In the genomic region with DNA sequence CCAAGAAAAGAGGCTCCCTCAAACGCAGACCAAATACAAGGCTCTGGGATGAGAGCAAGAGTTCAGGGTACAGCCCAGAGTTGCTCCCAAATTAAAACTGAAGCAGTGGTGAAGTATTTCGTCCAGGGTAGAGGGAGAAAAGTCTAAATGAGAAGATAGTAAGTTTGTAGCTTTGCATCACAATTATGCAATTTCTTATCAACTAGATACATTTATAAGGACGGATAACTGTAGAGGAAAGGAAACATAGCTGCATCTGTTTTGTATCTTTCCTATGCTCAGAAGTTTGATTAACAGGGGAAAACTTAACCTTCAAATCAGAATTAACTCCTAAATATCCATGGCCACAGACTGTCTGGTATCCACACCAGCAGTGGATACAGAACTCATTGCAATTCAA, we compare ENCODE assay signal across 11 mouse cellular contexts. TPM values are rescaled to one million over a fixed set of nuclear protein-coding genes. Genes with fewer than 3 reads are reported as not detected.
DNase-seq lines count a peak whose midpoint lies in the region; ATAC-seq and TF ChIP-seq lines count a peak whose summit lies in the region.
"Had no signal": no experiment of that assay in that cellular context is flagged by ENCODE, and none has a peak within 500 bp of the region (broad histone marks: within the 10 kb centered on the region; RNA-seq: fewer than 3 reads in every experiment).

No protein-coding gene starts in this region.

- peak overlapping the region; percentile 46 for H3K27ac ChIP-seq in heart, embryonic 12.5 days (ENCODE audit: poor library complexity, severe bottlenecking)
- peak overlapping the region; percentile 55; the same call in 1 of the 2 replicates for H3K27ac ChIP-seq in lung, embryonic 14.5 days (ENCODE audit: low read depth)
- peak overlapping the region; percentile 72 for H3K27ac ChIP-seq in intestine, embryonic 16.5 days (ENCODE audit: low read length)
- H3K27ac ChIP-seq in stomach, embryonic 14.5 days (ENCODE audit: low read length) = peak overlapping the region; percentile 77
- H3K27ac ChIP-seq in midbrain, embryonic 14.5 days (replicated peaks; ENCODE audit: low read depth, low read length) = no peak overlapping the region
- H3K27ac ChIP-seq: midbrain, embryonic 13.5 days had no signal

- WGBS in heart, embryonic 12.5 days = 37% methylated on average over 3 of the region's 3 CpGs
- WGBS in lung, embryonic 14.5 days = 46% methylated on average over 3 of the region's 3 CpGs
- 32% methylated on average over 3 of the region's 3 CpGs for WGBS in lung, adult 2 months
- WGBS in intestine, embryonic 16.5 days = 47% methylated on average over 3 of the region's 3 CpGs
- WGBS in stomach, embryonic 14.5 days = 39% methylated on average over 3 of the region's 3 CpGs
- WGBS in midbrain, embryonic 14.5 days = 67% methylated on average over 3 of the region's 3 CpGs

- TF ChIP-seq POLR2A in lung, adult 2 months (IDR thresholded peaks at IDR 0.05; ENCODE audit: borderline replicate concordance, extremely low read depth, low read depth, low read length) = no peak

- no peaks in the 10 kb centered on the region for H3K9me3 ChIP-seq in heart, embryonic 12.5 days (replicated peaks)
- H3K9me3 ChIP-seq in lung, embryonic 14.5 days (ENCODE audit: low read depth, low read length) = no peaks in the 10 kb centered on the region
- H3K9me3 ChIP-seq in intestine, embryonic 16.5 days (ENCODE audit: control insufficient read depth, low read length) = no peaks in the 10 kb centered on the region
- no peaks in the 10 kb centered on the region for H3K9me3 ChIP-seq in stomach, embryonic 14.5 days (ENCODE audit: control insufficient read depth, low read depth, low read length)
- H3K9me3 ChIP-seq in midbrain, embryonic 14.5 days (ENCODE audit: control insufficient read depth, low read length) = no peaks in the 10 kb centered on the region
- H3K9me3 ChIP-seq: midbrain, embryonic 13.5 days had no signal

- peaks cover 6% of the 10 kb centered on the region; the same call in 1 of the 2 replicates for H3K27me3 ChIP-seq in heart, embryonic 12.5 days (replicated peaks)
- H3K27me3 ChIP-seq in lung, embryonic 14.5 days (ENCODE audit: insufficient read depth, low read length) = no peaks in the 10 kb centered on the region
- no peaks in the 10 kb centered on the region for H3K27me3 ChIP-seq in intestine, embryonic 16.5 days (replicated peaks; ENCODE audit: control insufficient read depth, insufficient read depth, low read length)
- H3K27me3 ChIP-seq in stomach, embryonic 14.5 days (ENCODE audit: control insufficient read depth, insufficient read depth, low read length) = no peaks in the 10 kb centered on the region
- no peaks in the 10 kb centered on the region for H3K27me3 ChIP-seq in midbrain, embryonic 14.5 days (ENCODE audit: control insufficient read depth, insufficient read depth, low read length)
- H3K27me3 ChIP-seq: midbrain, embryonic 13.5 days had no signal

- H3K4me3 ChIP-seq in heart, embryonic 12.5 days = no peak overlapping the region
- no peak overlapping the region for H3K4me3 ChIP-seq in lung, embryonic 14.5 days (ENCODE audit: low read depth, low read length)
- H3K4me3 ChIP-seq in lung, adult 2 months (replicated peaks; ENCODE audit: extremely low read depth, low read depth, low read length) = no peak overlapping the region
- no peak overlapping the region for H3K4me3 ChIP-seq in intestine, embryonic 16.5 days (ENCODE audit: low read length)
- no peak overlapping the region for H3K4me3 ChIP-seq in stomach, embryonic 14.5 days (ENCODE audit: low read depth, low read length)
- no peak overlapping the region for H3K4me3 ChIP-seq in midbrain, embryonic 14.5 days (replicated peaks; ENCODE audit: low read depth, low read length)
- H3K4me3 ChIP-seq: midbrain, embryonic 13.5 days had no signal

- no peak for DNase-seq in heart, adult 11 months
- DNase-seq in lung, embryonic 14.5 days = no peak
- no peak for DNase-seq in lung, adult 2 months
- DNase-seq in urinary bladder, postnatal 4 days (ENCODE audit: low spot score in 2 of 2) = no peak
- no peak for DNase-seq in midbrain, embryonic 14.5 days
- DNase-seq: kidney, adult 11 months; lung, postnatal 14 days had no signal

- TF ChIP-seq CTCF in lung, embryonic 14.5 days (IDR thresholded peaks at IDR 0.05; ENCODE audit: low read depth) = no peak
- TF ChIP-seq CTCF in lung, adult 2 months (IDR thresholded peaks at IDR 0.05; ENCODE audit: insufficient read depth, low read length) = no peak

- no peaks in the 10 kb centered on the region for H3K36me3 ChIP-seq in heart, embryonic 12.5 days
- no peaks in the 10 kb centered on the region for H3K36me3 ChIP-seq in lung, embryonic 14.5 days (ENCODE audit: insufficient read depth)
- no peaks in the 10 kb centered on the region for H3K36me3 ChIP-seq in intestine, embryonic 16.5 days (ENCODE audit: control insufficient read depth, insufficient read depth, low read length)
- no peaks in the 10 kb centered on the region for H3K36me3 ChIP-seq in stomach, embryonic 14.5 days (ENCODE audit: control insufficient read depth, insufficient read depth, low read length)
- H3K36me3 ChIP-seq in midbrain, embryonic 14.5 days (ENCODE audit: control insufficient read depth, insufficient read depth, low read length) = no peaks in the 10 kb centered on the region
- H3K36me3 ChIP-seq: midbrain, embryonic 13.5 days had no signal

- no peak for ATAC-seq in heart, embryonic 12.5 days (ENCODE audit: insufficient number of reproducible peaks, low FRiP score)
- ATAC-seq in lung, embryonic 14.5 days (ENCODE audit: insufficient read depth) = no peak
- ATAC-seq in intestine, embryonic 16.5 days = no peak
- no peak for ATAC-seq in stomach, embryonic 14.5 days (ENCODE audit: insufficient number of reproducible peaks, insufficient read depth, low FRiP score, low read depth)
- no peak for ATAC-seq in midbrain, embryonic 14.5 days (ENCODE audit: low FRiP score, low TSS enrichment)
- ATAC-seq: midbrain, embryonic 13.5 days had no signal

- peak overlapping the region; percentile 46 for H3K4me2 ChIP-seq in heart, embryonic 12.5 days
- H3K4me2 ChIP-seq in lung, embryonic 14.5 days = no peak overlapping the region
- no peak overlapping the region for H3K4me2 ChIP-seq in intestine, embryonic 16.5 days (ENCODE audit: low read depth, low read length)
- H3K4me2 ChIP-seq in stomach, embryonic 14.5 days (replicated peaks; ENCODE audit: low read depth, low read length) = no peak overlapping the region
- H3K4me2 ChIP-seq in midbrain, embryonic 14.5 days (ENCODE audit: low read length) = no peak overlapping the region
- H3K4me2 ChIP-seq: midbrain, embryonic 13.5 days had no signal

- H3K4me1 ChIP-seq in heart, embryonic 12.5 days (replicated peaks) = peaks cover 53% of the 10 kb centered on the region
- peaks cover 24% of the 10 kb centered on the region for H3K4me1 ChIP-seq in lung, embryonic 14.5 days (ENCODE audit: insufficient read depth)
- peaks cover 11% of the 10 kb centered on the region for H3K4me1 ChIP-seq in lung, adult 2 months (ENCODE audit: control insufficient read depth, insufficient read depth, low read length)
- H3K4me1 ChIP-seq in intestine, embryonic 16.5 days (ENCODE audit: control insufficient read depth, insufficient read depth, low read length) = peaks cover 34% of the 10 kb centered on the region
- H3K4me1 ChIP-seq in stomach, embryonic 14.5 days (ENCODE audit: control insufficient read depth, insufficient read depth, low read length) = peaks cover 27% of the 10 kb centered on the region
- peaks cover 12% of the 10 kb centered on the region for H3K4me1 ChIP-seq in midbrain, embryonic 14.5 days (ENCODE audit: control insufficient read depth, insufficient read depth, low read length)

- peak overlapping the region; percentile 29; the same call in 1 of the 2 replicates for H3K9ac ChIP-seq in heart, embryonic 12.5 days
- H3K9ac ChIP-seq in lung, embryonic 14.5 days = no peak overlapping the region
- no peak overlapping the region for H3K9ac ChIP-seq in intestine, embryonic 16.5 days (ENCODE audit: low read depth, low read length)
- no peak overlapping the region for H3K9ac ChIP-seq in stomach, embryonic 14.5 days (replicated peaks; ENCODE audit: low read depth, low read length)
- H3K9ac ChIP-seq in midbrain, embryonic 14.5 days (replicated peaks; ENCODE audit: low read length) = no peak overlapping the region
- H3K9ac ChIP-seq: midbrain, embryonic 13.5 days had no signal

RNA-seq across cellular contexts. Expression of gene St6galnac3, which starts 4.7 kb away (rescaled TPM):
- 27.0 and 27.4 TPM in 2 replicates for polyA plus RNA-seq in heart, embryonic 12.5 days (2016; fragmentation: Nextera tagmentation; extraction: Ambion mirVana)
- polyA plus RNA-seq in lung, embryonic 14.5 days (2014; fragmentation: Nextera tagmentation; extraction: Ambion mirVana) = 34.1 and 34.8 TPM in 2 replicates
- 4.4 and 8.4 TPM in 2 replicates for polyA plus RNA-seq in lung, adult 2 months (2012; rRNA removed)
- 26.9 and 31.0 TPM in 2 replicates for polyA plus RNA-seq in intestine, embryonic 16.5 days (2015; fragmentation: Nextera tagmentation; extraction: Ambion mirVana)
- polyA plus RNA-seq in stomach, embryonic 14.5 days (2014; fragmentation: Nextera tagmentation; extraction: Ambion mirVana) = 46.6 and 51.6 TPM in 2 replicates
- 21.4 and 26.6 TPM in 2 replicates for polyA plus RNA-seq in midbrain, embryonic 14.5 days (2014; fragmentation: Nextera tagmentation; extraction: Ambion mirVana)
